Mouse (Mus musculus) lung, embryonic 16.5 days (tissue): ENCODE data around the gene Gm8909. TPM values are rescaled to one million over a fixed set of nuclear protein-coding genes. Genes with fewer than 3 reads are reported as not detected.

Experiments
- ATAC-seq: fragments of 200-750 bp; cut with Nextera tagmentation; 2 replicates; pipeline ENCODE4 v1.8.0; 2017; ENCODE audit warnings: low read depth, mild to moderate bottlenecking, moderate library complexity
- H3K27ac ChIP-seq: fragments of 300-500 bp; sonication (generic); 2 replicates; pipeline ENCODE4 v1.5.1; 2014; ENCODE audit warnings: mild to moderate bottlenecking, control low read depth, low read length
- H3K27me3 ChIP-seq: fragments of 300-500 bp; sonication (generic); 2 replicates; pipeline ENCODE4 v1.6.1; 2014; ENCODE audit warnings: low read depth, low read length, mixed read lengths; ENCODE audit not compliant: control insufficient read depth, insufficient read depth
- H3K36me3 ChIP-seq: fragments of 300-500 bp; sonication (generic); 2 replicates; pipeline ENCODE4 v1.6.1; 2014; ENCODE audit warnings: low read length; ENCODE audit not compliant: control insufficient read depth, insufficient read depth
- H3K4me1 ChIP-seq: fragments of 300-500 bp; sonication (generic); replicated peaks from 2 replicates; pipeline ENCODE4 v1.6.1; 2014; ENCODE audit warnings: low read length, mixed read lengths; ENCODE audit not compliant: control insufficient read depth, insufficient read depth
- H3K4me2 ChIP-seq: fragments of 300-500 bp; sonication (generic); 2 replicates; pipeline ENCODE4 v1.6.1; 2014; ENCODE audit warnings: low read depth, low read length, control low read depth
- H3K4me3 ChIP-seq: fragments of 300-500 bp; sonication (generic); 2 replicates; pipeline ENCODE4 v1.5.1; 2014; ENCODE audit warnings: mild to moderate bottlenecking, low read length, control low read depth
- H3K9ac ChIP-seq: fragments of 300-500 bp; sonication (generic); 2 replicates; pipeline ENCODE4 v1.6.1; 2014; ENCODE audit warnings: low read length, control low read depth
- H3K9me3 ChIP-seq: fragments of 300-500 bp; sonication (generic); 2 replicates; pipeline ENCODE4 v1.6.1; 2016; ENCODE audit warnings: low read length; ENCODE audit not compliant: control insufficient read depth
- WGBS: fragments of 180-500 bp; shearing (Covaris S2); extraction: QIAGEN DNeasy Blood & Tissue Kit; methylation state at CpG from one replicate; pipeline ENCODE4 v1.1.7; 2014; 5-methylcytosine and 5-hydroxymethylcytosine counted together
- polyA plus RNA-seq: library from polyadenylated mRNA; unstranded; fragments of >200 nt; fragmentation: Nextera tagmentation; extraction: Ambion mirVana; gene quantifications from 2 replicates; pipeline ENCODE4 v1.2.1, GENCODE M21; 2015

Gm8909 gene
- polyA plus RNA-seq, result 24.5 and 27.5 TPM in 2 replicates

DNA sequence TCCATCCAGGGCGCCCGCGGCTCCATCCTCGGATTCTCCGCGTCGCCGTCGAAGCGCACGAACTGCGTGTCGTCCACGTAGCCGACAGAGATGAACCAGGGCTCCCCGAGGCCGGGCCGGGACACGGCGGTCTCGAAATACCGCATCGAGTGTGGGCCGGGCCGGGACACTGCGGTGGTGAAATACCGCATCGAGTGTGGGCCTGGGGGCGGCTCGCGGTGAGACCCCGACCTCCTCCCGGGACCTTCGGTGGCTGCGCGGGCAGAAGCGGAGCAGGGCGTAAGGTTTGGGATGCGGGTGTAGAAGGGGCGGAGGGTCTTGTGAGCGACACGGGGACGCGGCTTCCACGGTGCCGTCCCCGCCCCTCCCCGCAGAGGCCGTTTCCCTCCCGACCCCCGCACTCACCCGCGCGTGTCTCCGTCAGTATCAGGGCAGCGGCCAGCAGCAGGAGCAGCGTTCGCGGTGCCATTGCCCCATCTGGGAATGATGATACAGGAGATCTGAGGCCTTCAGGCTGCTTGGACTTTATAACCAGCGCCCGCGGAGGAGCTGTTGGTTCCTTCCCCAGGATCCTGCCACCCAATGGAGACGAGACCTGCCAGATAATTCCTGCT is at the start of gene Gm8909:
Gene Gm8909, minus strand, starts transcription at position 499 of the 614 bp plus-strand sequence.
- WGBS, result 3% methylated on average over 62 of the region's 63 CpGs
- H3K9ac ChIP-seq, result peak within 1 kb of the TSS; percentile 71
- H3K4me3 ChIP-seq, result peak within 1 kb of the TSS; percentile 59
- peak within 1 kb of the TSS; percentile 57 for H3K4me2 ChIP-seq
- H3K4me1 ChIP-seq, result no peaks in the 10 kb centered on the region
- no peaks in the 10 kb centered on the region for H3K9me3 ChIP-seq
- H3K36me3 ChIP-seq, result no peaks in the 10 kb centered on the region
- peak within 1 kb of the TSS; percentile 66 for H3K27ac ChIP-seq
- peaks cover 22% of the 10 kb centered on the region for H3K27me3 ChIP-seq
- ATAC-seq, result peak; percentile 29

DNA sequence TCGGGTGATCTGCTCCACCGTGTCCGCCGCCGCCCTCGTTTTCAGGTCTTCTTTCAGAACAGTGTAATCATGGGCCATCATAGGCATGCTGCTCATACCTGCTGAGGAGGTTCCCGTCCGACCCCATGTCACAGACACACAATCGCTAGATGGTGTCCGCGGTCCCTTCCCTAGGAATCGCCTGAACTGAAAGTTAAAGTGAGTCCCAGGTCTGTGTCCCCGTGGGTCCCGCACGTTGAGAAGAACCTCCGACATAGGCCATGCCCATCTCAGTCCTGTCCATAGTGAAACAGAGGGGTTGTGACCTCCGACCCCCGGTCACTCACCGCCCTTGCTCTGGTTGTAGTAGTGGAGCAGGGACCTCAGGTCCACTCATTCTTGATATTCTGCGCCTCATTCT is 47.2 kb upstream of the Gm8909 start:
- no peaks in the 10 kb centered on the region for H3K36me3 ChIP-seq
- ATAC-seq, result no peak
- H3K27ac ChIP-seq, result no peak overlapping the region
- peak overlapping the region; percentile 14; the same call in 1 of the 2 replicates for H3K4me3 ChIP-seq
- peak overlapping the region; percentile 39 for H3K4me2 ChIP-seq
- no peaks in the 10 kb centered on the region for H3K9me3 ChIP-seq
- peaks cover 2% of the 10 kb centered on the region; the same call in 1 of the 2 replicates for H3K4me1 ChIP-seq
- peaks cover 37% of the 10 kb centered on the region for H3K27me3 ChIP-seq
- no peak overlapping the region for H3K9ac ChIP-seq
- 2% methylated on average over 20 of the region's 20 CpGs for WGBS

DNA sequence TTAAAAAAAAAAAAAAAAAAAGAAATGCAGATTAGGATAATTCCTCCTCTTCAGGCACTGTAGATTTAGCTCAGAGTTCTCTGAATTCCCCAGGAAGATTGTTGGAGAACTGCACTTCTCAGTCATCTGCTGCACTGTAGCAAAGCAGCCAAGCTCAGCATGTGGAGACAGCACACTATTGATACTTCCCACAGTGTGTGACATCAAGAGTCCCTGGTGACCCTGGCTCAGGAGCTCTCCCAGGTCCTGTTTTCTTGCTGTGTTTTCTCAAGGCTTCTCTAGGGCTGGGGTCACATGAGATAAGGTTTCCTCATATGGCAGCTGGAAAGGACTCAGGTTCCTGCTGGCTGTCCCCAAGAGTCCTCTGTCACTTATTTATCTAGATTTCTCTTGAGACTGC is 38.5 kb upstream of the Gm8909 start:
- Histone ChIP-seq H3K27me3 (peaks cover 14% of the 10 kb centered on the region; the same call in 1 of the 2 replicates), H3K27ac (no peak overlapping the region), H3K4me2 (no peak overlapping the region), H3K36me3 (no peaks in the 10 kb centered on the region), H3K9me3 (no peaks in the 10 kb centered on the region), H3K4me3 (no peak overlapping the region), H3K9ac (no peak overlapping the region), H3K4me1 (no peaks in the 10 kb centered on the region; the same call in 1 of the 2 replicates)
- no peak for ATAC-seq

DNA sequence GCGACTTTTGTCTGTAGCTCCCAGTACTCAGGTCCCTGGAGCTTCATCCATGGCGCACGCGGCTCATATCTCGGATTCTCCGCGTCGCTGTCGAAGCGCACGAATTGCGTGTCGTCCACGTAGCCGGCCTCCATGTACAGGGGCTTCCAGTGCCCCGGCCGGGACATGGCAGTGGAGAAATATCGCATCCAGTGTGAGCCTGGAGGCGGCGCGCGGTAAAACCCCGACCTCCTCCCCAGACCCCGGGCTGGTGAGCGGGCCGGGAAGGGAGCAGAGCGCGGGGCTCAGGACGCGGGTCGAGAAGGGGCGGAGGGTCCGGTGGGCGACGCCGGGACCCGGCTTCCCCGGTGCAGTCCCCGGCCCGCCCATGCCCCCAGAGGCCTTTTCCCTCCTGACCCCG is 37.5 kb upstream of the Gm8909 start:
- WGBS, result under 1% methylated on average over 34 of the region's 41 CpGs
- H3K27me3 ChIP-seq, result peaks cover 11% of the 10 kb centered on the region
- peak overlapping the region; percentile 64 for H3K9ac ChIP-seq
- H3K9me3 ChIP-seq, result no peaks in the 10 kb centered on the region
- peak; percentile 42 for ATAC-seq
- no peaks in the 10 kb centered on the region for H3K36me3 ChIP-seq
- H3K27ac ChIP-seq, result no peak overlapping the region
- H3K4me1 ChIP-seq, result no peaks in the 10 kb centered on the region; the same call in 1 of the 2 replicates
- H3K4me2 ChIP-seq, result peak overlapping the region; percentile 83
- H3K4me3 ChIP-seq, result peak overlapping the region; percentile 57

DNA sequence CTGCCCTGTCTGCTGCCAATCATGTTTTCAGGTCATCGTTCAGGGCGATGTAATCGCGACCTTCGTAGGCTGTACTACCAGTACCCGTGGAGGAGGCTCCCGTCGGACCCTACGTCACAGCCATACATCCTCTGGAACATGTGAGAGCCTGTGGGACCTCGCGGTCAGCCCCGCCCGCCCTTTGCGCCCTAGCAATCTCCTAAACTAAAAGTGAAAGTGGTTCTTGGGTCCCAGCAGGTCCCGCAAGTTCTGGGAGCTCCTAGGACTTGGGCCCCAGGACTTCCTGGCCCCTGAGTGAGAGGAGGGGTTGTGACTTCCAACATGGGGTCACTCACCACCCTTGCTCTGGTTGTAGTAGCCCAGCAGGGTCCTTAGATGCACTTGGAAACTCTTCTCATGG is 37.1 kb upstream of the Gm8909 start:
- H3K27me3 ChIP-seq, result peaks cover 11% of the 10 kb centered on the region
- 3% methylated on average over 15 of the region's 15 CpGs for WGBS
- no peaks in the 10 kb centered on the region for H3K36me3 ChIP-seq
- peak overlapping the region; percentile 83 for H3K4me2 ChIP-seq
- H3K4me3 ChIP-seq, result peak overlapping the region; percentile 57
- H3K4me1 ChIP-seq, result no peaks in the 10 kb centered on the region; the same call in 1 of the 2 replicates
- H3K9me3 ChIP-seq, result no peaks in the 10 kb centered on the region
- no peak overlapping the region for H3K27ac ChIP-seq
- ATAC-seq, result peak; percentile 73
- peak overlapping the region; percentile 64 for H3K9ac ChIP-seq

DNA sequence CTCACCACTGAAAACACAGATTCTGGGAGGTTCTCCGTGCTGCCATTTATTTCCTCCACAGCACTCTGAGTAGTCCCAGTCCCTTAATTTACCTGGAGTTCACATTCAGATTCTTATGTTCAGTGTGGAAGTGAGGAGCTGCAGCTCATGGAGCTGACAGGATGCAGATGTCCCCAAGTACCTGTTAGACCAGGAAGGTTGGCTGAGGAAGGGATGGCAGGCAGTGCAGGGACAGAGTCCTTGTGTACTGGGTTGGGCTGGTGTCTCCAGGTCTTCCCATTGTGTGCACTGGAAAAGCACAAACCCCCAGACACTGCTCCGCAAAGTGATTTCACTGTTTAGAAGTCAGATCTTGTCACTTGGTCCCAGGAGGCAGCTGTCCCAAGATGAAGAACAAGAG is 33.5 kb upstream of the Gm8909 start:
- Histone ChIP-seq H3K27me3 (peaks cover 11% of the 10 kb centered on the region), H3K4me3 (no peak overlapping the region), H3K9me3 (no peaks in the 10 kb centered on the region), H3K36me3 (no peaks in the 10 kb centered on the region), H3K4me1 (no peaks in the 10 kb centered on the region; the same call in 1 of the 2 replicates), H3K4me2 (no peak overlapping the region), H3K9ac (no peak overlapping the region), H3K27ac (no peak overlapping the region)
- WGBS, result 73% methylated on average over 2 of the region's 2 CpGs
- no peak for ATAC-seq

DNA sequence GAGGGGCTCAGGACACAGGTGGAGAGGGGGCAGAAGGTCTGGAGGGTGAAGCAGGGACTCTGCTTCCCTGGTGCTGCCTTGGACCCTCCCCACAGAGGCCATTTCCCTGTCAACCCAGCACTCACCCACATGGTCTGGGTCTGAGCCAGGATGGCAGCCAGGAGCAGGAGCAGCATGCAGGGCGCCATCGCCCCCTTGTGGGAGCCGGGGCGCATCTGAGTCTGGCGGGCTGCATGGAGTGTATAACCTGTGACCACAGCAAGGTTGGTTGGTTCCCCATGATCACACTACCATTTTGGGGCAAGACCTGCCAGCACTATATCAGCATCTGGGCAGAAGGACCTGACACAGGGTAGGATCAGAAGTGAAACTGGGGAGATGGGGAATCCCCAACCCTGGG is 30.0 kb upstream of the Gm8909 start:
- Histone ChIP-seq H3K27ac (no peak overlapping the region), H3K36me3 (no peaks in the 10 kb centered on the region), H3K4me2 (no peak overlapping the region), H3K9me3 (no peaks in the 10 kb centered on the region), H3K27me3 (no peaks in the 10 kb centered on the region; the same call in none of the 2 replicates), H3K9ac (no peak overlapping the region), H3K4me1 (no peaks in the 10 kb centered on the region), H3K4me3 (no peak overlapping the region)
- peak; percentile 60 for ATAC-seq
- 15% methylated on average over 5 of the region's 5 CpGs for WGBS

DNA sequence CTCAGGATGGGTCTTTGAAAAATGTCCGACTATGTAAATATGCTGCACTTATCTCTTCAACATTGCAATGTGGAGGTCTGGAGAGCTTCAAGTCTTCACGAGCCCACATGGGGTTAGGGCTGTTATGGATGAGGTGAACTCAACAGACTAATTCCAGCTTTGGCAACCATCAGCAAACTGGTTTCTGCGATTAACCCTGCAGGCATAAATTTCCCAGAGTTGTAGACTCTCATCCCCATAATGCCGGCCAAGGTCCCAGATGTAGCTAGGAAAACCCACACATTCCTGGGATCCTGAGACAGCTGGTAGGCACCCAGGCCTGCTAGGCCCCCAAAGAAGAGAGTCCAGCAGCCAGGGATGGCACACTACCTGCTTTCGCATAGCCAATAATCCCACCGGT is 26.1 kb upstream of the Gm8909 start:
- no peaks in the 10 kb centered on the region for H3K27me3 ChIP-seq
- no peaks in the 10 kb centered on the region for H3K36me3 ChIP-seq
- 66% methylated on average over 6 of the region's 6 CpGs for whole genome bisulfite sequencing
- H3K9me3 ChIP-seq, result no peaks in the 10 kb centered on the region
- H3K4me1 ChIP-seq, result no peaks in the 10 kb centered on the region
- H3K4me3 ChIP-seq, result no peak overlapping the region
- no peak overlapping the region for H3K9ac ChIP-seq
- H3K4me2 ChIP-seq, result no peak overlapping the region
- H3K27ac ChIP-seq, result no peak overlapping the region
- ATAC-seq, result no peak

DNA sequence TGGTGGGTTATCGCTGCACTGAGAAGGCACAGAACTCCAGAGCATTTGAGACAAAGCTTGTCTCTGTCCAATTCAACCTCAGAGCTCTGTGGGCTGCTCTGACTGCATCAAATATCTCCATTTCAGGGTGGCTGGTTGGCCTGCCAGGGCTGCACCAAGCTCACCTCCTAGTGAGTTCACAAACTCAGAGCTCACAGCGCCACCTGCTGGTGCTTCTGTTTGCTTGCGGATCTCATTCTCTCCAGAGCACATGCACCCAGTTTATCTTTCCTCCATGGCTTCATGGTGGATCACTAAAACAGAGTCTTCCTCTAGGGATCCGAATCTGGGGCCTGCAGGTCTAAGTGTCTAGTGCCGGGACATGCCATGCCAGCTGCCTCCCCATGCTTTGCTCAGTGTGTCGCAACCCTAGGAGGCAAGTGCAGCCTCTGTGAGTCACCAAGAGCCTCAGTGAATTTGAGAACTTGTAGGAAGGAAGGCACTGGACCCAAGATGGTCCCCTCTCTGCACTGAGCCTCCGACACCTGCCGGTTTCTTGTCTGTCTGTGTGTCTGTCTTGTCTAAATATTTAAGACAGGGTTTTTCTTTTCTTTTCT is 25.3 kb upstream of the Gm8909 start:
- no peak overlapping the region for H3K4me3 ChIP-seq
- H3K9me3 ChIP-seq, result no peaks in the 10 kb centered on the region
- 19% methylated on average over 8 of the region's 8 CpGs for WGBS
- no peaks in the 10 kb centered on the region for H3K36me3 ChIP-seq
- H3K27me3 ChIP-seq, result no peaks in the 10 kb centered on the region
- H3K4me2 ChIP-seq, result no peak overlapping the region
- no peak overlapping the region for H3K9ac ChIP-seq
- no peak overlapping the region for H3K27ac ChIP-seq
- ATAC-seq, result peak; percentile 57; the same call in 1 of the 2 replicates
- no peaks in the 10 kb centered on the region for H3K4me1 ChIP-seq
